17 mouse cellular contexts compared by ENCODE assay signal in the genomic region with DNA sequence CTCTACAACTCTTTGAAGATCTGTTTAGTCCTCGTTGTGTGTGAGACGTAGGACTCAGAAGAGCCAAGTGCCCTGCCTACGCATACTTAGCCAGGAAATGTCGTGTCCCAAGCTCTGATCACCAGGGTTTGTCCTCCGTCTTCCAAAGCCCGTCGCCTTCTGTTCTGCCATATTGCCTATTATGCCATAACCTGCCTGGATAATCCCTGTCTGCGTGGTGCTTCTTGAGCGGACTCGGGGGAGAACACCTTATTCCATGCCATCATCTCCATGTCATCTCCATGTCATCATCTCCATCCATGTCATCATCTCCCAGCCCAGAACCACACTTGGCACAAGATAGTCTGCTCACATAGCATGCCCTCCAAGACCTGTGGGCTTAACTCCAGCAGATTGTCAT.
"Had no signal": no experiment of that assay in that cellular context is flagged by ENCODE, and none has a peak within 500 bp of the region (broad histone marks: within the 10 kb centered on the region; RNA-seq: fewer than 3 reads in every experiment).

No protein-coding gene starts in this region.

- H3K4me3 ChIP-seq: layer of hippocampus, adult 2 months; limb, embryonic 10.5 days; limb, embryonic 13.5 days; liver, embryonic 13.5 days; midbrain, embryonic 12.5 days had no signal

- H3K4me1 ChIP-seq: liver, embryonic 13.5 days had no signal

- ATAC-seq: lung, postnatal 0 days had no signal

- H3K36me3 ChIP-seq: limb, embryonic 10.5 days; limb, embryonic 13.5 days; liver, embryonic 13.5 days; midbrain, embryonic 12.5 days had no signal

- H3K27me3 ChIP-seq: limb, embryonic 13.5 days; liver, embryonic 13.5 days; midbrain, embryonic 12.5 days had no signal

- H3K9me3 ChIP-seq: limb, embryonic 10.5 days; limb, embryonic 13.5 days; liver, embryonic 13.5 days; midbrain, embryonic 12.5 days had no signal

- H3K4me2 ChIP-seq: limb, embryonic 13.5 days; liver, embryonic 13.5 days; lung, embryonic 14.5 days; midbrain, embryonic 12.5 days had no signal

- H3K27ac ChIP-seq: kidney, postnatal 0 days; limb, embryonic 10.5 days; limb, embryonic 13.5 days; liver, embryonic 13.5 days; macrophage; midbrain, embryonic 12.5 days had no signal

- DNase-seq: kidney, adult 2 months; kidney, postnatal 25 days; layer of hippocampus, adult 9-11 months; liver; liver, embryonic 13.5 days; lung, embryonic 14.5 days; right cerebral cortex, adult 18-20 months; right cerebral cortex, postnatal 25 days; thymus, adult 18-20 months; thymus, postnatal 36 days had no signal

- H3K9ac ChIP-seq: limb, embryonic 13.5 days; liver, embryonic 13.5 days; lung, embryonic 14.5 days; midbrain, embryonic 12.5 days had no signal
